Mouse (Mus musculus) intestine, postnatal 0 days (tissue): ENCODE measurements around the gene 4930455H04Rik. TPM values are rescaled to one million over a fixed set of nuclear protein-coding genes. Genes with fewer than 3 reads are reported as not detected.

Source experiments
- ATAC-seq: fragments of 200-750 bp; cut with Nextera tagmentation; 2 replicates; pipeline ENCODE4 v1.8.0; 2017; ENCODE audit warnings: mild to moderate bottlenecking, moderate TSS enrichment, moderate library complexity
- H3K27ac ChIP-seq: fragments of 300-500 bp; sonication (generic); 2 replicates; pipeline ENCODE4 v1.5.1; 2014; ENCODE audit warnings: mild to moderate bottlenecking, low read depth, low read length, moderate library complexity
- H3K27me3 ChIP-seq: fragments of 300-500 bp; sonication (generic); replicated peaks from 2 replicates; pipeline ENCODE4 v1.6.1; 2014; ENCODE audit warnings: low read length, mixed read lengths; ENCODE audit not compliant: control insufficient read depth, insufficient read depth
- H3K36me3 ChIP-seq: fragments of 300-500 bp; sonication (generic); 2 replicates; pipeline ENCODE4 v1.6.1; 2014; ENCODE audit warnings: mild to moderate bottlenecking, moderate library complexity; ENCODE audit not compliant: control insufficient read depth, insufficient read depth
- H3K4me1 ChIP-seq: fragments of 300-500 bp; sonication (generic); replicated peaks from 2 replicates; pipeline ENCODE4 v1.6.1; 2014; ENCODE audit warnings: antibody characterized with exemption, low read length, mixed read lengths; ENCODE audit not compliant: control insufficient read depth, insufficient read depth
- H3K4me2 ChIP-seq: fragments of 300-500 bp; sonication (generic); replicated peaks from 2 replicates; pipeline ENCODE4 v1.6.1; 2014; ENCODE audit warnings: low read depth, mild to moderate bottlenecking, moderate library complexity
- H3K4me3 ChIP-seq: fragments of 300-500 bp; sonication (generic); 2 replicates; pipeline ENCODE4 v1.5.1; 2014; ENCODE audit warnings: low read depth, low read length
- H3K9ac ChIP-seq: fragments of 300-500 bp; sonication (generic); 2 replicates; pipeline ENCODE4 v1.6.1; 2014; ENCODE audit warnings: mild to moderate bottlenecking, low read depth, low read length
- H3K9me3 ChIP-seq: fragments of 300-500 bp; sonication (generic); 2 replicates; pipeline ENCODE4 v1.6.1; 2016; ENCODE audit warnings: mixed run types; ENCODE audit not compliant: control insufficient read depth
- CTCF ChIP-seq: sonication (generic); IDR thresholded peaks from 2 replicates; pipeline ENCODE4 v1.5.1; 2016; ENCODE audit warnings: low read depth, mild to moderate bottlenecking, control low read depth, antibody characterized with exemption, moderate library complexity
- WGBS: fragments of 180-500 bp; shearing (Covaris S2); extraction: QIAGEN DNeasy Blood & Tissue Kit; methylation state at CpG from one replicate; pipeline ENCODE4 v1.1.7; 2014; 5-methylcytosine and 5-hydroxymethylcytosine counted together
- polyA plus RNA-seq: library from polyadenylated mRNA; unstranded; fragments of >200 nt; fragmentation: Nextera tagmentation; extraction: Ambion mirVana; gene quantifications from 2 replicates; pipeline ENCODE4 v1.2.1, GENCODE M21; 2015

4930455H04Rik gene
- polyA plus RNA-seq, 1 experiment from 2014 or later: not detected

- Histone ChIP-seq H3K9ac (no peak overlapping the region), H3K9me3 (no peaks in the 10 kb centered on the region), H3K27me3 (no peaks in the 10 kb centered on the region), H3K36me3 (no peaks in the 10 kb centered on the region), H3K4me2 (no peak overlapping the region), H3K4me1 (no peaks in the 10 kb centered on the region), H3K27ac (no peak overlapping the region), H3K4me3 (no peak overlapping the region)
- 80% methylated on average over 10 of the region's 10 CpGs for WGBS
- no peak for ATAC-seq
- no peak for TF ChIP-seq CTCF
Observed at GRCm38 (mm10) chr3:116940804-116941558, 27.1 kb upstream of the 4930455H04Rik start.

- WGBS: 84% methylated on average over 1 of the region's 1 CpGs
- no peak overlapping the region for H3K9ac ChIP-seq
- no peak overlapping the region for H3K27ac ChIP-seq
- no peak for TF ChIP-seq CTCF
- no peaks in the 10 kb centered on the region for H3K27me3 ChIP-seq
- H3K36me3 ChIP-seq: no peaks in the 10 kb centered on the region
- H3K4me2 ChIP-seq: no peak overlapping the region
- no peaks in the 10 kb centered on the region for H3K4me1 ChIP-seq
- H3K4me3 ChIP-seq: no peak overlapping the region
- ATAC-seq: no peak
- no peaks in the 10 kb centered on the region for H3K9me3 ChIP-seq
Observed at GRCm38 (mm10) chr3:116941559-116942117, 26.4 kb upstream of the 4930455H04Rik start.

GRCm38 (mm10) chr3:116942751-116943150, 25.3 kb upstream of the 4930455H04Rik start:
- H3K27ac ChIP-seq: no peak overlapping the region
- H3K36me3 ChIP-seq: no peaks in the 10 kb centered on the region

GRCm38 (mm10) chr3:116943422-116943821, 24.6 kb upstream of the 4930455H04Rik start:
- no peak overlapping the region for H3K27ac ChIP-seq
- 76% methylated on average over 4 of the region's 4 CpGs for WGBS
- no peak for ATAC-seq
- no peaks in the 10 kb centered on the region for H3K36me3 ChIP-seq
- no peak for TF ChIP-seq CTCF
- H3K9ac ChIP-seq: no peak overlapping the region
- H3K9me3 ChIP-seq: no peaks in the 10 kb centered on the region
- no peaks in the 10 kb centered on the region for H3K4me1 ChIP-seq
- H3K27me3 ChIP-seq: no peaks in the 10 kb centered on the region
- no peak overlapping the region for H3K4me3 ChIP-seq
- no peak overlapping the region for H3K4me2 ChIP-seq

More at GRCm38 (mm10) chr3:116942751-116943150, 25.3 kb upstream of the 4930455H04Rik start:
- 66% methylated on average over 6 of the region's 6 CpGs for WGBS
- Histone ChIP-seq H3K9ac (no peak overlapping the region), H3K27me3 (no peaks in the 10 kb centered on the region), H3K4me2 (no peak overlapping the region), H3K4me3 (no peak overlapping the region), H3K9me3 (no peaks in the 10 kb centered on the region), H3K4me1 (no peaks in the 10 kb centered on the region)
- ATAC-seq: no peak
- no peak for TF ChIP-seq CTCF

GRCm38 (mm10) chr3:116946476-116946875, 21.6 kb upstream of the 4930455H04Rik start:
- no peak overlapping the region for H3K4me2 ChIP-seq
- TF ChIP-seq CTCF: no peak
- ATAC-seq: no peak
- H3K9me3 ChIP-seq: no peaks in the 10 kb centered on the region
- 82% methylated on average over 4 of the region's 4 CpGs for WGBS
- H3K4me1 ChIP-seq: no peaks in the 10 kb centered on the region
- no peak overlapping the region for H3K9ac ChIP-seq
- H3K27ac ChIP-seq: no peak overlapping the region
- H3K36me3 ChIP-seq: no peaks in the 10 kb centered on the region
- no peaks in the 10 kb centered on the region for H3K27me3 ChIP-seq
- H3K4me3 ChIP-seq: no peak overlapping the region

GRCm38 (mm10) chr3:116950665-116951115, 17.4 kb upstream of the 4930455H04Rik start:
- TF ChIP-seq CTCF: no peak
- WGBS: 45% methylated on average over 6 of the region's 6 CpGs
- H3K27me3 ChIP-seq: no peaks in the 10 kb centered on the region
- no peaks in the 10 kb centered on the region for H3K4me1 ChIP-seq
- H3K4me3 ChIP-seq: no peak overlapping the region
- no peaks in the 10 kb centered on the region for H3K9me3 ChIP-seq
- no peak overlapping the region for H3K9ac ChIP-seq
- no peak overlapping the region for H3K27ac ChIP-seq
- H3K4me2 ChIP-seq: no peak overlapping the region
- ATAC-seq: peak; percentile 78
- no peaks in the 10 kb centered on the region for H3K36me3 ChIP-seq
